Mouse (Mus musculus) brain, embryonic 14.5 days (tissue): Measurements from ENCODE around the gene Gm28230.

ENCODE experiments used
- CTCF ChIP-seq: fragments of 200-500 bp; IDR thresholded peaks from 2 replicates; pipeline ENCODE4 v1.5.1; 2012; ENCODE audit warnings: inconsistent platforms, mild to moderate bottlenecking, moderate library complexity, borderline replicate concordance; ENCODE audit not compliant: insufficient read depth, insufficient read length; ENCODE audit errors: extremely low read depth
- POLR2A ChIP-seq: fragments of 200-500 bp; IDR thresholded peaks from 2 replicates; pipeline ENCODE4 v1.6.1; 2012; ENCODE audit warnings: mild to moderate bottlenecking, inconsistent platforms, borderline replicate concordance; ENCODE audit not compliant: poor library complexity, insufficient read depth, insufficient read length, severe bottlenecking; ENCODE audit errors: extremely low read depth

DNA sequence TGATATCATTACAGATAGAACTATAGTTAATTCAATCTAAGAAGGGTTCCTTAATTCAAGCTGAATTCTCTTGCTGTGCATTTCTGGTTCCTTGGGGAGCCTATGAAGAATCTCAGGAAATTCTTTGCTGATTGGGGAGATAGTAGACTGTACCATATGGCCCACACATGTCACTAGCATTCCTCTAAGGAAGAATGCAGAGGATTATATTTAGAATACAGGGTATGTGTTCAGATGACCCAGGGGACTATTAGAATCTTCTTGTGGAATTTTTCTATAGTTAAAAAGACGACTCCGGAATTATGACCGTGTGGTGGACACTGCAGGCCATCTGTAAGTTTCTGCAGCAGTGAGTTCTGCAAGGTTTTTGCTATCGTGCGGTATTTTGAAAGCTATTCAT is 54.9 kb downstream of the Gm28230 start:
- TF ChIP-seq CTCF (no peak), POLR2A (no peak)
